Mouse (Mus musculus): Measurements from ENCODE around the gene Celsr1.

GRCm38 (mm10) chr15:85919892-85920248, 113.7 kb downstream of the Celsr1 start:
- TF ChIP-seq EP300 (IDR thresholded peaks at IDR 0.05; ENCODE audit: insufficient read depth, low read depth, low read length) = no peak
- no peak for TF ChIP-seq POLR2A (IDR thresholded peaks at IDR 0.05; ENCODE audit: insufficient read depth, low read depth, low read length)
- TF ChIP-seq CTCF (IDR thresholded peaks at IDR 0.05) = no peak

Measured in heart, adult 2 months (tissue).